Mouse (Mus musculus) heart, embryonic 14.5 days (tissue): ENCODE results near the gene Vmn1r125. TPM values are rescaled to one million over a fixed set of nuclear protein-coding genes. Genes with fewer than 3 reads are reported as not detected.
"Not testable (repeated sequence)": the region's sequence is repeated elsewhere in the genome, so short reads cannot be mapped to it uniquely, and the experiment has no call there.

Experiments used
- ATAC-seq: fragments of 200-750 bp; cut with Nextera tagmentation; 2 replicates; pipeline ENCODE4 v1.8.0; 2017; ENCODE audit warnings: low read depth, moderate TSS enrichment; ENCODE audit not compliant: insufficient number of reproducible peaks, insufficient read depth, low FRiP score
- H3K27ac ChIP-seq, 2 experiments: fragments of 200-500 bp in 1 of 2; fragments of 300-500 bp in 1 of 2; sonication (generic) in 1 of 2; replicated peaks in 1 of 2; 2 replicates each; pipeline ENCODE4 v1.5.1; 2012 to 2014; ENCODE audit warnings: low read depth in 2 of 2, low read length in 2 of 2, control low read depth in 1 of 2, mild to moderate bottlenecking in 1 of 2, mixed read lengths in 1 of 2; ENCODE audit not compliant: control insufficient read depth in 1 of 2, insufficient read depth in 1 of 2
- H3K27me3 ChIP-seq: fragments of 300-500 bp; sonication (generic); 2 replicates; pipeline ENCODE4 v1.6.1; 2014; ENCODE audit warnings: mild to moderate bottlenecking, low read length, control low read depth; ENCODE audit not compliant: control insufficient read depth, insufficient read depth
- H3K36me3 ChIP-seq: fragments of 300-500 bp; sonication (generic); 2 replicates; pipeline ENCODE4 v1.6.1; 2014; ENCODE audit warnings: mild to moderate bottlenecking, control low read depth, low read length, mixed read lengths; ENCODE audit not compliant: control insufficient read depth, insufficient read depth
- H3K4me1 ChIP-seq, 2 experiments: fragments of 200-500 bp in 1 of 2; fragments of 300-500 bp in 1 of 2; sonication (generic) in 1 of 2; 2 replicates each; pipeline ENCODE4 v1.6.1; 2012 to 2014; ENCODE audit warnings: low read length in 2 of 2, control low read depth in 1 of 2, mixed read lengths in 1 of 2; ENCODE audit not compliant: control insufficient read depth in 2 of 2, insufficient read depth in 2 of 2
- H3K4me2 ChIP-seq: fragments of 300-500 bp; sonication (generic); 2 replicates; pipeline ENCODE4 v1.6.1; 2014; ENCODE audit warnings: mild to moderate bottlenecking, low read length
- H3K4me3 ChIP-seq, 2 experiments: fragments of 200-500 bp in 1 of 2; fragments of 300-500 bp in 1 of 2; sonication (generic) in 1 of 2; 2 replicates each; pipeline ENCODE4 v1.5.1; 2012 to 2014; ENCODE audit warnings: low read length in 2 of 2, mild to moderate bottlenecking in 2 of 2, control low read depth in 1 of 2, low read depth in 1 of 2, moderate library complexity in 1 of 2; ENCODE audit not compliant: control insufficient read depth in 1 of 2, insufficient read depth in 1 of 2
- H3K9ac ChIP-seq: fragments of 300-500 bp; sonication (generic); 2 replicates; pipeline ENCODE4 v1.6.1; 2014; ENCODE audit warnings: mild to moderate bottlenecking, low read length
- H3K9me3 ChIP-seq: fragments of 300-500 bp; sonication (generic); 2 replicates; pipeline ENCODE4 v1.6.1; 2016; ENCODE audit warnings: low read length, control low read depth; ENCODE audit not compliant: control insufficient read depth
- WGBS: fragments of 180-500 bp; shearing (Covaris S2); extraction: QIAGEN DNeasy Blood & Tissue Kit; methylation state at CpG from one replicate; pipeline ENCODE4 v1.1.7; 2014; 5-methylcytosine and 5-hydroxymethylcytosine counted together
- polyA plus RNA-seq: library from polyadenylated mRNA; unstranded; fragments of >200 nt; fragmentation: Nextera tagmentation; extraction: Ambion mirVana; gene quantifications from 2 replicates; pipeline ENCODE4 v1.2.1, GENCODE M21; 2014

The Vmn1r125 gene
- polyA plus RNA-seq = not detected in 2 replicates

DNA sequence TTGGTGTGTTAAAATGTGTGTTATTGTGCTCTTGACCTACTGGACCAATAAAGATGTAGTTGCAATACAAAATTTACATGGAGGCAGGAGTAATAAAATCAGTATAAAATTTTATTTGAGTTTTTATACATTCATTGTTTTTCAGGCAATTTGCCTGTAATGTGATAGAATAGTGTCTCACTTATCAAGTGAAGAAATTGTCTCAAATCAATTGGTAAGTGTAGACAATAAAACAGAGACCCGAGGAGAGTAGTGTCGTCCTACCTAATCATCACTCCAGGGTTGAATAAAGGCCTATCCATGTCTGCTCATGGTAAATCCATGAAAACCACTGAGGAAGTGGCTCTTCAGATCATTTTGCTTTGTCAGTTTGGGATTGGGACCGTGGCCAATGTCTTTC is at the start of gene Vmn1r125:
Vmn1r125 (plus strand) TSS at position 301 of the 400 bp plus-strand sequence.
- H3K27me3 ChIP-seq, H3K27ac ChIP-seq, H3K4me1 ChIP-seq, H3K4me2 ChIP-seq, ATAC-seq, H3K36me3 ChIP-seq, H3K9me3 ChIP-seq, H3K9ac ChIP-seq, H3K4me3 ChIP-seq: not testable (repeated sequence)
- 52% methylated on average over 3 of the region's 3 CpGs for WGBS

DNA sequence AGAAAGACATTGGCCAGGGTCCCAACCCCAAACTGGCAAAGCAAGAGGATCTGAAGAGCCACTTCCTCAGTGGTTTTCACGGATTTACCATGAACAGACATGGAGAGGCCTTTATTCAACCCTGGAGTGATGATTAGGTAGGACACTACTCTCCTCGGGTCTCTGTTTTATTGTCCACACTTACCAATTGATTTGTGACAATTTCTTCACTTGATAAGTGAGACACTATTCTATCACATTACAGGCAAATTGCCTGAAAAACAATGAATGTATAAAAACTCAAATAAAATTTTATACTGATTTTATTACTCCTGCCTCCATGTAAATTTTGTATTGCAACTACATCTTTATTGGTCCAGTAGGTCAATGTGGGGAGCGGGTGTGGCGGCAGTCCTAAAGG is 11.5 kb upstream of the Vmn1r125 start, which contains the start of gene Vmn1r124:
Vmn1r124 (minus strand) TSS at position 101 of the 400 bp plus-strand sequence.
- H3K4me2 ChIP-seq, H3K4me3 ChIP-seq, H3K27ac ChIP-seq, H3K27me3 ChIP-seq, ATAC-seq, H3K36me3 ChIP-seq, H3K4me1 ChIP-seq, H3K9me3 ChIP-seq, H3K9ac ChIP-seq: not testable (repeated sequence)
- 65% methylated on average over 4 of the region's 4 CpGs for WGBS

DNA sequence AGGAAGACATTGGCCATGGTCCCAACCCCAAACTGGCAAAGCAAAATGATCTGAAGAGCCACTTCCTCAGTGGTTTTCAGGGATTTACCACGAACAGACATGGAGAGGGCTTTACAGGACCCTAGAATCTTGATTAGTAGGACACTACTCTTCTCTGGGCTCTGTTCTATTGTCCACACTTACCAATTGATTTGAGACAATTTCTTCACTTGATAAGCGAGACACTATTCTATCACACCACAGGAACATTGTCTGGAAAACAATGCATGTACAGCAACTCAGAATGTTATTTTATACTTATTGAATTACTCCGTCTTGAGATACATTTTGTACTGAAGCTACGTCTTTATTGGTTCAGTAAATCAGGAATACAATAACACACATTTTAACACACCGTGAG is 29.4 kb downstream of the Vmn1r125 start, which contains the start of gene Vmn1r126:
Vmn1r126 (minus strand) TSS at position 101 of the 400 bp plus-strand sequence.
- not testable (repeated sequence) for H3K4me1 ChIP-seq, H3K4me3 ChIP-seq, H3K4me2 ChIP-seq, H3K9me3 ChIP-seq, H3K27me3 ChIP-seq, H3K36me3 ChIP-seq, ATAC-seq, H3K9ac ChIP-seq, H3K27ac ChIP-seq
- WGBS = no CpG with 5 or more reads among the region's 5 CpGs

DNA sequence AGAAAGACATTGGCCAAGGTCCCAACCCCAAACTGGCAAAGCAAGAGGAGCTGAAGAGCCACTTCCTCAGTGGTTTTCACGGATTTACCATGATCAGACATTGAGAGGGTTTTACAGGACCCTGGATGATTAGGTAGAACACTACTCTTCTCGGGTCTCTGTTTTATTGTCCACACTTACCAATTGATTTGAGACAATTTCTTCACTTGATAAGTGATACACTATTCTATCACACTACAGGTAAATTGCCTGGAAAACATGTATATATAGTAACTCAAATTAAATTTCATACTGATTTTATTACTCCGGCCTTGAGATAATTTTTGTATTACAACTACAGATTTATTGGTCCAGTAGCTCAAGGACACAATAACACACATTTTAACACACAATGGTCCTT is 47.8 kb downstream of the Vmn1r125 start, which contains the start of gene Vmn1r127:
Vmn1r127 (minus strand) TSS at position 101 of the 400 bp plus-strand sequence.
- H3K4me3 ChIP-seq, H3K9me3 ChIP-seq, ATAC-seq, H3K27me3 ChIP-seq, H3K4me2 ChIP-seq, H3K36me3 ChIP-seq, H3K4me1 ChIP-seq, H3K9ac ChIP-seq, H3K27ac ChIP-seq: not testable (repeated sequence)
- no CpG with 5 or more reads among the region's 3 CpGs for WGBS

Other genes starting within 250 kb of the Vmn1r125 start
- gene Vmn1r120, start 218.4 kb upstream of the Vmn1r125 start, polyA plus RNA-seq = not detected in 2 replicates
- not detected in 2 replicates for gene Vmn1r121, start 173.7 kb upstream of the Vmn1r125 start, polyA plus RNA-seq
- gene Vmn1r122, start 138.1 kb upstream of the Vmn1r125 start, polyA plus RNA-seq = not detected in 2 replicates
- gene Vmn1r123, start 110.0 kb upstream of the Vmn1r125 start, polyA plus RNA-seq = not detected in 2 replicates
- gene Gm5157, start 81.8 kb upstream of the Vmn1r125 start, polyA plus RNA-seq = not detected in 2 replicates
- gene Vmn1r124, start 11.6 kb upstream of the Vmn1r125 start, polyA plus RNA-seq = not detected in 2 replicates
- not detected in 2 replicates for gene Vmn1r126, start 29.3 kb downstream of the Vmn1r125 start, polyA plus RNA-seq
- not detected in 2 replicates for gene Vmn1r127, start 47.7 kb downstream of the Vmn1r125 start, polyA plus RNA-seq
- gene Vmn1r128, start 77.2 kb downstream of the Vmn1r125 start, polyA plus RNA-seq = not detected in 2 replicates
- gene Vmn1r129, start 89.1 kb downstream of the Vmn1r125 start, polyA plus RNA-seq = not detected in 2 replicates
- not detected in 2 replicates for gene Gm6882, start 160.6 kb downstream of the Vmn1r125 start, polyA plus RNA-seq
- not detected in 2 replicates for gene Vmn1r130, start 239.6 kb downstream of the Vmn1r125 start, polyA plus RNA-seq